Mouse (Mus musculus): ENCODE measurements around the gene Gm49673. TPM values are rescaled to one million over a fixed set of nuclear protein-coding genes. Genes with fewer than 3 reads are reported as not detected.
"Not testable (repeated sequence)": the region's sequence is repeated elsewhere in the genome, so short reads cannot be mapped to it uniquely, and the experiment has no call there.

Gm49673 gene
- total RNA-seq, 1 experiment, result 0.27 TPM

DNA sequence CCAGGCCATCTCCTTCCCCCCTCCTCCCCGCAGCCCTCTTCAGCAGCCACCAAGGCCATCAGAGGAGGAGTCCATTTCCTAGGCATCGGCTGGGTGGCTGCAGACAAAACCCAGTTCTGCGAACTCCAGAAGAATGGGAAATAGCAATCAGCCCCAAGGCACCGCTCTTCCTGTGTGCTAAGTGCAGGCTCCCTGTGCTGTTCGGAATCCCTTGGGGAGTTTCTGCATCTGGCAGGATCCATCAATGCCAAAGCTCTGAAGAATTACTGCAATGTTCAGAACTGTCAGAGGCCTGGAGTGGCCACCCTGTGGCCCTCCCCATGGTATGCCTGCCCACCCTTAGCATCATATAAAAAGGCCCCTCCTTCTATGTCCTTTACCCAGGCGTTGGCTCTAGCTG lies 110.6 kb downstream of the Gm49673 start:
- H3K36me3 ChIP-seq (ENCODE audit: control insufficient read depth, insufficient read depth, low read length, poor library complexity, severe bottlenecking); H3K4me3 ChIP-seq (ENCODE audit: insufficient read depth in 1 of 2, low read depth in 1 of 2, low read length in 2 of 2, poor library complexity in 1 of 2, severe bottlenecking in 1 of 2); DNase-seq (ENCODE audit: low read depth, low spot score); H3K9ac ChIP-seq (ENCODE audit: insufficient read depth, low read depth, low read length, poor library complexity, severe bottlenecking); H3K9me3 ChIP-seq (ENCODE audit: control insufficient read depth, insufficient read depth, low read depth, low read length); H3K4me1 ChIP-seq (ENCODE audit: control insufficient read depth in 2 of 2, insufficient read depth in 2 of 2, low read length in 2 of 2, poor library complexity in 1 of 2); in situ Hi-C loops (cut with MboI; ENCODE audit: low sequenced_read_pairs in 2 of 2, unreplicated experiment in 2 of 2); H3K27ac ChIP-seq (ENCODE audit: insufficient read depth, low read depth, low read length, poor library complexity, severe bottlenecking): not testable (repeated sequence)

Other genes with a start within 250 kb of the Gm49673 start
- gene Tagap, start 221.8 kb downstream of the Gm49673 start, total RNA-seq (2012; rRNA removed), result 2.7 and 3.2 TPM in 2 replicates
- gene Rsph3a, start 202.2 kb downstream of the Gm49673 start, total RNA-seq (2012; rRNA removed), result 3.6 and 4.8 TPM in 2 replicates
- 24.5 and 41.3 TPM in 2 replicates for gene Rnaset2a, start 309 bp upstream of the Gm49673 start, total RNA-seq (2012; rRNA removed)
- 32.8 and 35.0 TPM in 2 replicates for gene Fgfr1op, start 17.7 kb upstream of the Gm49673 start, total RNA-seq (2012; rRNA removed)
- gene Ccr6, start 88.3 kb upstream of the Gm49673 start, total RNA-seq (2012; rRNA removed), result 0.18 TPM in 1 of 2 replicates, not detected in the other
- gene Mpc1, start 135.1 kb upstream of the Gm49673 start, total RNA-seq (2012; rRNA removed), result 23.0 and 35.7 TPM in 2 replicates
- 89.8 and 102 TPM in 2 replicates for gene Sft2d1, start 163.3 kb upstream of the Gm49673 start, total RNA-seq (2012; rRNA removed)
- gene Prr18, start 189.7 kb upstream of the Gm49673 start, total RNA-seq (2012; rRNA removed), result 0.37 and 0.45 TPM in 2 replicates
- 0.18 TPM in 1 of 2 replicates, not detected in the other for gene T2, start 208.2 kb upstream of the Gm49673 start, total RNA-seq (2012; rRNA removed)